Mouse (Mus musculus) hindbrain, embryonic 11.5 days (tissue): ENCODE data around the gene Rad1. TPM values are rescaled to one million over a fixed set of nuclear protein-coding genes. Genes with fewer than 3 reads are reported as not detected.

ENCODE experiments used
- ATAC-seq: fragments of 200-750 bp; cut with Nextera tagmentation; 2 replicates; pipeline ENCODE4 v1.8.0; 2017; ENCODE audit warnings: mild to moderate bottlenecking, moderate TSS enrichment, moderate library complexity; ENCODE audit not compliant: low FRiP score
- DNase-seq: peaks from one replicate; pipeline ENCODE4 v3.0.0-alpha.2; 2015; ENCODE audit warnings: low spot score
- H3K27ac ChIP-seq: fragments of 300-500 bp; sonication (generic); 2 replicates; pipeline ENCODE4 v1.5.1; 2014; ENCODE audit warnings: mild to moderate bottlenecking, low read depth, low read length
- H3K27me3 ChIP-seq: fragments of 300-500 bp; sonication (generic); 2 replicates; pipeline ENCODE4 v1.6.1; 2014; ENCODE audit warnings: mild to moderate bottlenecking, low read length, moderate library complexity, mixed read lengths; ENCODE audit not compliant: control insufficient read depth, insufficient read depth
- H3K36me3 ChIP-seq: fragments of 300-500 bp; sonication (generic); 2 replicates; pipeline ENCODE4 v1.6.1; 2014; ENCODE audit warnings: mild to moderate bottlenecking, low read length, moderate library complexity, mixed read lengths; ENCODE audit not compliant: control insufficient read depth, insufficient read depth
- H3K4me1 ChIP-seq: fragments of 300-500 bp; sonication (generic); replicated peaks from 2 replicates; pipeline ENCODE4 v1.6.1; 2014; ENCODE audit warnings: low read length, mixed read lengths; ENCODE audit not compliant: control insufficient read depth, insufficient read depth
- H3K4me2 ChIP-seq: fragments of 300-500 bp; sonication (generic); replicated peaks from 2 replicates; pipeline ENCODE4 v1.6.1; 2014; ENCODE audit warnings: mild to moderate bottlenecking, low read depth, low read length
- H3K4me3 ChIP-seq: fragments of 300-500 bp; sonication (generic); 2 replicates; pipeline ENCODE4 v1.5.1; 2014; ENCODE audit warnings: low read depth, low read length
- H3K9ac ChIP-seq: fragments of 300-500 bp; sonication (generic); 2 replicates; pipeline ENCODE4 v1.6.1; 2014; ENCODE audit warnings: low read depth, low read length
- H3K9me3 ChIP-seq: fragments of 300-500 bp; sonication (generic); 2 replicates; pipeline ENCODE4 v1.6.1; 2016; ENCODE audit warnings: low read length; ENCODE audit not compliant: control insufficient read depth
- WGBS: fragments of 180-500 bp; shearing (Covaris S2); extraction: QIAGEN DNeasy Blood & Tissue Kit; methylation state at CpG from one replicate; pipeline ENCODE4 v1.1.7; 2014; 5-methylcytosine and 5-hydroxymethylcytosine counted together
- polyA plus RNA-seq: library from polyadenylated mRNA; unstranded; fragments of >200 nt; fragmentation: Nextera tagmentation; extraction: Ambion mirVana; gene quantifications from 2 replicates; pipeline ENCODE4 v1.2.1, GENCODE M21; 2014

Gene Rad1
- polyA plus RNA-seq, 1 experiment from 2014 or later: 33.5 TPM

- no peak overlapping the region for H3K27ac ChIP-seq
- H3K9me3 ChIP-seq: no peaks in the 10 kb centered on the region
- H3K4me3 ChIP-seq: no peak overlapping the region
- ATAC-seq (no peak), DNase-seq (no peak)
- no peaks in the 10 kb centered on the region for H3K36me3 ChIP-seq
- H3K4me1 ChIP-seq: no peaks in the 10 kb centered on the region
- WGBS: 96% methylated on average over 3 of the region's 3 CpGs
- no peak overlapping the region for H3K9ac ChIP-seq
- no peaks in the 10 kb centered on the region for H3K27me3 ChIP-seq
- H3K4me2 ChIP-seq: no peak overlapping the region
Observed at GRCm38 (mm10) chr15:10468761-10469160, 17.1 kb upstream of the Rad1 start.

GRCm38 (mm10) chr15:10469641-10470150 lies 16.1 kb upstream of the Rad1 start:
- WGBS: under 1% methylated on average over 37 of the region's 40 CpGs
- Histone ChIP-seq H3K9ac (peak overlapping the region; percentile 86), H3K27ac (peak overlapping the region; percentile 81), H3K4me2 (peak overlapping the region; percentile 89), H3K4me3 (peak overlapping the region; percentile 73), H3K27me3 (no peaks in the 10 kb centered on the region), H3K36me3 (no peaks in the 10 kb centered on the region), H3K9me3 (no peaks in the 10 kb centered on the region), H3K4me1 (no peaks in the 10 kb centered on the region)
- peak; percentile 73 for ATAC-seq
- peak; percentile 62 for DNase-seq

DNA sequence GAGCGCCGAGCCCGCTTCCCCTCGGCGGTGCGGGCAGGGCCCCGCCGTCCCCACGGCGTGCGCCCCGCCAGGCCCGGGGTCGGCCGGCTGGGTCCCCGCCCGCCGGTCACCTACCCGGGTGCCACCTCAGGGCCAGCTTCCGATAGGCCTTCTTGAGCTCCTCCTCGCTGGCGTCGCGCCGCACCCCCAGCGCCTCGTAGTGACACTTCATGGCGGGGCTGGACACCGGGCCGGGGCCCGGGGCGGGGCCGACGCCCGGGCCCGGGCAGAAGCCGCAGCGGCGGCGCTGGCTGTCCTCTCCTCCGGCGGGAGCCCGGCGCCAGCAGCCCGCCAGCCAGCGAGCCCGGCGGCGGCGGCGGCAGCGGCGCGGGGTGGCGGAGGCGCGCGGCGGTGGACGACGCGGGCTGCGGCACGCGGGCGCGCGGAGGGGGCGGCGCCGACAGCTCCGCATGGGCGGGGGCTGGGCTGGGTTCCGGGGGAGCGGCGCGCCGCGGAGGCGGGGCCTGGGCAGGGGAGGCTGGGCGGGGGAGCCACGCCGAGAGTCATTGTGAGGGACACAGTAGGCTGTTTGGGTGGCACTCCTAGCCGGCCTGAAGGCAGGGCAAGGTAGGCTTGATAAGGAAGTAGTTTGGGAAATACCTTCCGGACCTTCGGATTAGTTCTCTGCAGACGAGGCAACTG lies 15.5 kb upstream of the Rad1 start, which contains the start of gene Dnajc21:
Dnajc21 (minus strand) TSS at position 366 of the 681 bp plus-strand sequence.
- H3K9me3 ChIP-seq: no peaks in the 10 kb centered on the region
- H3K4me2 ChIP-seq: peak within 1 kb of the TSS; percentile 89
- WGBS: under 1% methylated on average over 34 of the region's 87 CpGs
- ATAC-seq: peak; percentile 94
- DNase-seq: peak; percentile 88
- peak within 1 kb of the TSS; percentile 81 for H3K27ac ChIP-seq
- H3K27me3 ChIP-seq: no peaks in the 10 kb centered on the region
- H3K9ac ChIP-seq: peak within 1 kb of the TSS; percentile 86
- H3K4me1 ChIP-seq: no peaks in the 10 kb centered on the region
- H3K4me3 ChIP-seq: peak within 1 kb of the TSS; percentile 73
- no peaks in the 10 kb centered on the region for H3K36me3 ChIP-seq

GRCm38 (mm10) chr15:10470941-10471340 lies 14.9 kb upstream of the Rad1 start:
- ATAC-seq: peak; percentile 37; the same call in 1 of the 2 replicates

GRCm38 (mm10) chr15:10486365-10486839 lies 584 bp downstream of the Rad1 start:
- Histone ChIP-seq H3K36me3 (no peaks in the 10 kb centered on the region), H3K4me2 (peak overlapping the region; percentile 59), H3K27me3 (no peaks in the 10 kb centered on the region), H3K9me3 (no peaks in the 10 kb centered on the region), H3K4me1 (no peaks in the 10 kb centered on the region), H3K9ac (peak overlapping the region; percentile 72), H3K27ac (no peak overlapping the region), H3K4me3 (peak overlapping the region; percentile 67)
- ATAC-seq (peak; percentile 73), DNase-seq (no peak)
- 2% methylated on average over 18 of the region's 18 CpGs for WGBS

More at GRCm38 (mm10) chr15:10470941-10471340, 14.9 kb upstream of the Rad1 start:
- H3K9me3 ChIP-seq: no peaks in the 10 kb centered on the region
- H3K4me2 ChIP-seq: peak overlapping the region; percentile 89
- H3K4me3 ChIP-seq: peak overlapping the region; percentile 73
- no peak overlapping the region for H3K27ac ChIP-seq
- peak overlapping the region; percentile 86; the same call in 1 of the 2 replicates for H3K9ac ChIP-seq
- no peak for DNase-seq
- H3K27me3 ChIP-seq: no peaks in the 10 kb centered on the region
- no peaks in the 10 kb centered on the region for H3K36me3 ChIP-seq
- 16% methylated on average over 3 of the region's 3 CpGs for WGBS
- no peaks in the 10 kb centered on the region for H3K4me1 ChIP-seq

- WGBS: 77% methylated on average over 2 of the region's 2 CpGs
Observed at GRCm38 (mm10) chr15:10487246-10487645, 1.4 kb downstream of the Rad1 start.

GRCm38 (mm10) chr15:10490101-10490500 lies 4.3 kb downstream of the Rad1 start:
- Histone ChIP-seq H3K9ac (no peak overlapping the region), H3K36me3 (no peaks in the 10 kb centered on the region), H3K27ac (no peak overlapping the region), H3K4me1 (no peaks in the 10 kb centered on the region), H3K4me2 (no peak overlapping the region), H3K27me3 (no peaks in the 10 kb centered on the region), H3K9me3 (no peaks in the 10 kb centered on the region), H3K4me3 (no peak overlapping the region)
- 85% methylated on average over 5 of the region's 5 CpGs for WGBS
- ATAC-seq (no peak), DNase-seq (no peak)

More at GRCm38 (mm10) chr15:10487246-10487645, 1.4 kb downstream of the Rad1 start:
- Histone ChIP-seq H3K36me3 (no peaks in the 10 kb centered on the region), H3K4me1 (no peaks in the 10 kb centered on the region), H3K27me3 (no peaks in the 10 kb centered on the region), H3K4me2 (0 out of 2 replicates have a peak overlapping the region, but pooled peaks have one; percentile 59), H3K9ac (no peak overlapping the region), H3K4me3 (peak overlapping the region; percentile 67; the same call in 1 of the 2 replicates), H3K27ac (no peak overlapping the region), H3K9me3 (no peaks in the 10 kb centered on the region)
- ATAC-seq (no peak), DNase-seq (no peak)

DNA sequence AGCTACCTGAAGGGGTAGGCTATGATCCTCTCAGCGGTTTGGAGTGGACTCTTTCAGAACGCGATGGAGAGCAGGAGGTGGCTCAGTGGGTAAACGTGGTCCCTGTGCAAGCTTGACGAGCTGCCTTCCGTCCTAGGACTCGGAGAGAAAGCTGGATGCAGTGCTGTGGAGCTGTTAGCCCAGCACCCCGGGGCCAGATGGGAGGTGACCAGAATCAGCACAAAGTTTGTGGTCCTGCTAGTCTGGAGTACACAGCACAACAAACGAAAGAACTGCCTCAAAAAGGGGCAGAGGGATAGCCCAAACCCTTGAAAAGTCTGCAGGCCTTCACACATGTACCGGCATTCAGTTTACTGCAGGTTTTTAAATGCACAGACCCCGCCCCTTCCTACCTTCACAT lies 10.1 kb downstream of the Rad1 start:
- 93% methylated on average over 11 of the region's 11 CpGs for WGBS

More for the DNA sequence above, 10.1 kb downstream of the Rad1 start:
- no peak overlapping the region for H3K27ac ChIP-seq
- no peak for DNase-seq
- H3K4me1 ChIP-seq: no peaks in the 10 kb centered on the region
- no peak for ATAC-seq
- H3K9me3 ChIP-seq: no peaks in the 10 kb centered on the region
- no peak overlapping the region for H3K9ac ChIP-seq
- H3K27me3 ChIP-seq: no peaks in the 10 kb centered on the region
- no peaks in the 10 kb centered on the region for H3K36me3 ChIP-seq
- H3K4me2 ChIP-seq: no peak overlapping the region
- H3K4me3 ChIP-seq: no peak overlapping the region
